Mouse (Mus musculus): ENCODE data around the gene Mcm2. TPM values are rescaled to one million over a fixed set of nuclear protein-coding genes. Genes with fewer than 3 reads are reported as not detected.

Gene Mcm2
- total and polyA plus RNA-seq, 3 experiments: 130 to 148 (median 148) TPM

DNA sequence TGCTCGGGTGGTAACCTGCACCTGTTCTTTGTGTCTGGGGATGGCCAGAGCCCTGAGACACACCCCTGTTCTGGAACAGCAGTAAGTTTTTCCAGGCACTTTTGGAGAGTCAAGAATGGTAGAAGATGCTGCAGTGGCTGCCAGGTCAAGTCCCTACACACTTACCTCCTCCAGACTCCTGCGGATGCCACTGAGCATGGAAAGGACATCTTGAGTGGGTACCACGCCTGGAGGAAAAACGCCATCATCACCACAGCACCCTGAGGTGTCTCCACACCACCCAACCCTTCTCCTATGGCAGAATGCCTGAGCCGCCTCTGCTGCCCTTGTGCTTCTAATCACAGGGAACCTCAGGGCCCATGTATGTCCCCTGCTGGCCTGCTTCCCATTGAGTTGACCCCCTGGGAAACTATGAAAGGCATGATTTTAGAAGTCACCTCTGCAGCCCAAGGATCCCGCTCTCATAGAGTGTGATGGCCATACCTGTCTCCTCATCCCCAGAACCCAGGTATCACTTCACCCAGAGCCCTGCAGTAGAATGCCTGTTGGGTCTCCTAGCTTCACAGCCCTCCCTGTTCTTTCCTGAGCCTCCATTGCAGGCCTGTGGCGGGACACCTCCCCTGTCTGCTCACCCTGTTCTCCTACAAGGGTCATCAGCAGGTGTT is 53.5 kb downstream of the Mcm2 start:
- Histone ChIP-seq H3K27ac (ENCODE audit: insufficient read depth, low read depth) (no peak overlapping the region), H3K9me3 (replicated peaks; ENCODE audit: low read length) (no peaks in the 10 kb centered on the region), H3K9ac (ENCODE audit: insufficient read depth, low read depth) (no peak overlapping the region), H3K4me3 (replicated peaks in 1 of 3; ENCODE audit: low read depth in 2 of 3, low read length in 2 of 3, poor library complexity in 1 of 3) (no peak overlapping the region), H3K36me3 (replicated peaks in 1 of 2; ENCODE audit: control insufficient read depth in 1 of 2, insufficient read depth in 1 of 2, low read length in 1 of 2) (peaks cover 0 to 2% of the 10 kb centered on the region in 2 experiments), H3K4me1 (ENCODE audit: control insufficient read depth in 1 of 2, insufficient read depth in 2 of 2) (peaks cover 19 to 30% of the 10 kb centered on the region in 2 experiments), H3K4me2 (ENCODE audit: insufficient read depth, low read depth, poor library complexity, severe bottlenecking) (no peak overlapping the region), H3K27me3 (replicated peaks) (peaks cover 3% of the 10 kb centered on the region), H3K79me2 (replicated peaks; ENCODE audit: control insufficient read depth, extremely low read depth, insufficient read depth, poor library complexity, severe bottlenecking) (peaks cover 2% of the 10 kb centered on the region; the same call in 1 of the 2 replicates)
- in situ Hi-C loops (cut with MboI; ENCODE audit: low pct_ligation_motif_present, low pct_unique_long_range_greater_than_20kb, low sequenced_read_pairs): loop anchor here (5.0 kb wide), 1 partner anchor 283 kb away; no protein-coding TSS in a partner anchor
- dilution Hi-C loops (cut with MboI; ENCODE audit: extremely low pct_ligation_motif_present, extremely low pct_unique_long_range_greater_than_20kb, low sequenced_read_pairs): no loop called here
- no peak for DNase-seq (ENCODE audit: extremely low read depth)
- TF ChIP-seq ETS1 (conservative IDR thresholded peaks at IDR 0.05; ENCODE audit: low read depth, low read length): no peak
- TF ChIP-seq PAX5 (IDR thresholded peaks at IDR 0.05; ENCODE audit: low read length): no peak

DNA sequence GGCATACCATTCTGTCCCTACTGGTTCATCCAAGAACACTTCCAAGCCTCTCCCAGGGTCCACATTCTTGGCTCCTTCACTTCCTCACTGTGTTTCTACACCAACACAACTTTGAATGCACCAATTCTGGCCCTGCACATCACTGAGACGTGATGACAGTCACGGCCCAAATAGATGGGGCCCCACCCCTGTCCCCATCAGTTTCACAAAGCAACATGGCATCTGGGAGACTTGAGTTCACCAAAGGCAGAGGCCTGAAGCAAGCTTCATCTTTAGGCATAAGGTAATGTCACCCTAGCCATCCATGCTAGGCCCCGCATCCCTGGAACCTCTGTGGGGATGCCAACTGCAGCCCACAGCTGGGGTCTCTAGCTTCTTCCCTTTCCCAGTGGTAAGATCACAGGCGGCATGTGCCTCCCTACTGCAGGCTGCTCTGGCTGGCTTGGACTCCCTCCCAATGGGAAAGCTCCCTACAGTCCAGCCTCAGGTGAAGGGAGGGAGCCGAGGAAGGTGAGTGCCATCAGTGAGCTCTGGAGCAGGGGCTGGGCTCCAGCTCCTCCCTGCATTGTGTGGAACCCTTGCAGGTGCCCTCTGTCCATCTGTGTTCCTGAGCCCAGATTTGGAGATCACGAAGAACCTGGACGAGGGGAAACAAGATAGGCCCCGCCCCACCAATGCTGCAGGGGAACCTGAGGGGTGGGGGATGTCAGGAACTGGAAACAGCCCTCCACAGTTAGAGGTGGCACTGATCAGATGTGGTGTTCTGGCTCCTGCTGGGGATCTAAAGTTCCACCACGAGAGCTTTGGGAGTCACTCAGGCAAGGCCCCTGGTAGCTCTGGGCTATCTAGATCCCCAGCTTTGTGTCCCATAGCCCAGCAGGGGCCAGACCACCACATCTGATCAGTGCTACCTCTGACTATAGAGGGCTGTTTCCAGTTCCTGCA is 54.5 kb downstream of the Mcm2 start:
- dilution Hi-C loops (cut with MboI; ENCODE audit: extremely low pct_ligation_motif_present, extremely low pct_unique_long_range_greater_than_20kb, low sequenced_read_pairs) (no loop called here), in situ Hi-C loops (cut with MboI; ENCODE audit: low pct_ligation_motif_present, low pct_unique_long_range_greater_than_20kb, low sequenced_read_pairs) (no loop called here)
- Histone ChIP-seq H3K27ac (ENCODE audit: insufficient read depth, low read depth) (no peak overlapping the region), H3K79me2 (replicated peaks; ENCODE audit: control insufficient read depth, extremely low read depth, insufficient read depth, poor library complexity, severe bottlenecking) (peaks cover 2% of the 10 kb centered on the region; the same call in 1 of the 2 replicates), H3K9me3 (replicated peaks; ENCODE audit: low read length) (no peaks in the 10 kb centered on the region), H3K36me3 (replicated peaks in 1 of 2; ENCODE audit: control insufficient read depth in 1 of 2, insufficient read depth in 1 of 2, low read length in 1 of 2) (peaks cover 6 to 12% of the 10 kb centered on the region in 2 experiments), H3K4me1 (ENCODE audit: control insufficient read depth in 1 of 2, insufficient read depth in 2 of 2) (peaks cover 19 to 35% of the 10 kb centered on the region in 2 experiments), H3K4me3 (replicated peaks in 1 of 3; ENCODE audit: low read depth in 2 of 3, low read length in 2 of 3, poor library complexity in 1 of 3) (no peak overlapping the region), H3K9ac (ENCODE audit: insufficient read depth, low read depth) (no peak overlapping the region), H3K27me3 (replicated peaks) (peaks cover 3% of the 10 kb centered on the region), H3K4me2 (ENCODE audit: insufficient read depth, low read depth, poor library complexity, severe bottlenecking) (no peak overlapping the region)
- TF ChIP-seq JUN (IDR thresholded peaks at IDR 0.05; ENCODE audit: insufficient read depth, low read depth, low read length): no peak
- no peak for TF ChIP-seq NRF1 (IDR thresholded peaks at IDR 0.05; ENCODE audit: low read depth, low read length)
- TF ChIP-seq TBP (conservative IDR thresholded peaks at IDR 0.05; ENCODE audit: low read depth, low read length): no peak
- no peak for TF ChIP-seq KAT2A (IDR thresholded peaks at IDR 0.05; ENCODE audit: insufficient replicate concordance, low read length)
- DNase-seq (ENCODE audit: extremely low read depth): no peak

DNA sequence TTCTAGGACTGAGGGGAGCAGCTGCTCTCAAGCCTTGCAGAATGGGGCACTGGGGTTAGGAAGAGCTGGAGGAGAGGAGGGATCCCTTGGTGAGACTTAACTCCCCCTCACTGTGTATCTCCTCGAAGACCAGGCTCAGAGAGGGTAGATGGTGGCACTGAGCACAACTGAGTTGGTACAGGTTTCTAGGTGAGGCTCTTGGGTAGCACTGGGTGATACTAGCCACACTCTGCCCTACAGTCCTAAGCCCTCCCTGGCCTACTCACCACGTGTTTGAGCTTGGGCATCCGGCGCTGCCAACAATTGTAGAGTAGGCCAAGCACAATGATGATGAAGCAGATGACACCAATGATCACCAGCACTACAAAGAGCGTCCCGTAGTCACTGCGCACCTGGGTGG is 55.3 kb downstream of the Mcm2 start:
- Histone ChIP-seq H3K4me3 (replicated peaks in 1 of 3; ENCODE audit: low read depth in 2 of 3, low read length in 2 of 3, poor library complexity in 1 of 3) (no peak overlapping the region), H3K27ac (ENCODE audit: insufficient read depth, low read depth) (no peak overlapping the region)

More for the DNA sequence above, 55.3 kb downstream of the Mcm2 start:
- Histone ChIP-seq H3K27me3 (replicated peaks) (peaks cover 3% of the 10 kb centered on the region), H3K36me3 (replicated peaks in 1 of 2; ENCODE audit: control insufficient read depth in 1 of 2, insufficient read depth in 1 of 2, low read length in 1 of 2) (peaks cover 15 to 20% of the 10 kb centered on the region in 2 experiments), H3K9me3 (replicated peaks; ENCODE audit: low read length) (no peaks in the 10 kb centered on the region), H3K4me1 (ENCODE audit: control insufficient read depth in 1 of 2, insufficient read depth in 2 of 2) (peaks cover 15 to 29% of the 10 kb centered on the region in 2 experiments), H3K4me2 (ENCODE audit: insufficient read depth, low read depth, poor library complexity, severe bottlenecking) (no peak overlapping the region), H3K9ac (ENCODE audit: insufficient read depth, low read depth) (no peak overlapping the region), H3K79me2 (replicated peaks; ENCODE audit: control insufficient read depth, extremely low read depth, insufficient read depth, poor library complexity, severe bottlenecking) (peaks cover 2% of the 10 kb centered on the region; the same call in 1 of the 2 replicates)
- in situ Hi-C loops (cut with MboI; ENCODE audit: low pct_ligation_motif_present, low pct_unique_long_range_greater_than_20kb, low sequenced_read_pairs): no loop called here
- dilution Hi-C loops (cut with MboI; ENCODE audit: extremely low pct_ligation_motif_present, extremely low pct_unique_long_range_greater_than_20kb, low sequenced_read_pairs): no loop called here
- TF ChIP-seq ZNF384 (IDR thresholded peaks at IDR 0.05; ENCODE audit: low read depth, low read length) (no peak), IRF4 (IDR thresholded peaks at IDR 0.05; ENCODE audit: low read depth, low read length) (no peak), MAZ (IDR thresholded peaks at IDR 0.05; ENCODE audit: low read depth, low read length) (no peak), MYC (IDR thresholded peaks at IDR 0.05; ENCODE audit: low read depth, low read length) (no peak), SMC3 (IDR thresholded peaks at IDR 0.05; ENCODE audit: low read depth, low read length) (no peak), RCOR1 (conservative IDR thresholded peaks at IDR 0.05; ENCODE audit: low read depth, low read length) (no peak), SIN3A (IDR thresholded peaks at IDR 0.05; ENCODE audit: low read length) (no peak), UBTF (IDR thresholded peaks at IDR 0.05; ENCODE audit: low read depth, low read length) (no peak), TBP (conservative IDR thresholded peaks at IDR 0.05; ENCODE audit: low read depth, low read length) (no peak), EP300 (IDR thresholded peaks at IDR 0.05; ENCODE audit: low read length) (no peak), ZC3H11A (IDR thresholded peaks at IDR 0.05; ENCODE audit: low read depth, low read length) (no peak), NRF1 (IDR thresholded peaks at IDR 0.05; ENCODE audit: low read depth, low read length) (no peak), HCFC1 (IDR thresholded peaks at IDR 0.05; ENCODE audit: low read depth, low read length) (no peak), KAT2A (IDR thresholded peaks at IDR 0.05; ENCODE audit: insufficient replicate concordance, low read length) (no peak), RAD21 (IDR thresholded peaks at IDR 0.05; ENCODE audit: low read depth, low read length) (no peak), ELF1 (IDR thresholded peaks at IDR 0.05; ENCODE audit: low read depth, low read length) (no peak), JUN (IDR thresholded peaks at IDR 0.05; ENCODE audit: insufficient read depth, low read depth, low read length) (no peak)
- DNase-seq (ENCODE audit: extremely low read depth): no peak
